Mouse (Mus musculus) B cell, adult 2 months (primary cell): Measurements from ENCODE around the gene Prss42.
A peak's percentile ranks its signal among the peaks of the same experiment; 100 is the strongest.

Experiments used
- DNase-seq, 2 experiments: peaks; one replicate each; pipeline ENCODE4 v3.0.0; 2022

Prss42 gene

DNA sequence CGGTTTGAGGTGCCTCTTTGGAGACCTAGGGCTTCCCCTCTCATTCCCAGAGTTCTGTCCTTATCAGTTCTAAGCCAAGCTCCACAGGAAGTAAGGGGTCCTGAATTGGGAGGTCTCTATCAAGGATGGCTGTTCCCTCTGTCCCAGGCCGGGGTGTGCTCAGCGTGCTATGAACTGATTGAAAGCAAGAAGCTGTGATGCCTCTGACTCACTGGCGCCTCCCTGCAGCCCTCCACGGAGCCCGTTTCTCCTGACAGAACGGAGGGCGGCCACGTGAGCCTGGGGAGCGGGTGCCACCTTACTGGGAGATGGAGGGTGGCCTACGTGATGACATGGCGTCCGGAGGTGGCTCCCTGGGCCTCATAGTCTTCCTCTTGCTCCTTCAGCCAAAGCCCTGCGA, at the start of gene Prss42:
Prss42 (plus strand) TSS at position 301 of the 400 bp plus-strand sequence.
- no peak for DNase-seq

DNA sequence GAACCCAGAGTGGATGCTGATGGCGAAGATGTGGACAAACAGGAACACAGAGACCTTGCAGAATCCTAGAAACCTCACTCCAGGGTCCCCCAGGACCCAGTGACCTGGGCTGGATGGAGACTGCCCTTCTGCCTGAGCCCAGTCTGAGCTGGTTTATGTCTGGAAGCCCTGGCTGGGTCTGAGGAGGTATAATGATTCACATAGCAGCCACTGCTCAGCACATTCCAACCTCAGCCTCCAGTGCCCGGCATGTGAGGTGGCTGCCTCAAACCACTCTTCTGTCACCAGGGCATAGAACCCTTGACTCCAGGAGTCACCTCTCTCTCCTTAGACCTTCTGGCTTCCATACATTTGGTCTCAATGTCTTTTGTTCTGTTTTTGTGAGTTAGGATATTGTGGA, 49.5 kb upstream of the Prss42 start:
- no peak for DNase-seq

DNA sequence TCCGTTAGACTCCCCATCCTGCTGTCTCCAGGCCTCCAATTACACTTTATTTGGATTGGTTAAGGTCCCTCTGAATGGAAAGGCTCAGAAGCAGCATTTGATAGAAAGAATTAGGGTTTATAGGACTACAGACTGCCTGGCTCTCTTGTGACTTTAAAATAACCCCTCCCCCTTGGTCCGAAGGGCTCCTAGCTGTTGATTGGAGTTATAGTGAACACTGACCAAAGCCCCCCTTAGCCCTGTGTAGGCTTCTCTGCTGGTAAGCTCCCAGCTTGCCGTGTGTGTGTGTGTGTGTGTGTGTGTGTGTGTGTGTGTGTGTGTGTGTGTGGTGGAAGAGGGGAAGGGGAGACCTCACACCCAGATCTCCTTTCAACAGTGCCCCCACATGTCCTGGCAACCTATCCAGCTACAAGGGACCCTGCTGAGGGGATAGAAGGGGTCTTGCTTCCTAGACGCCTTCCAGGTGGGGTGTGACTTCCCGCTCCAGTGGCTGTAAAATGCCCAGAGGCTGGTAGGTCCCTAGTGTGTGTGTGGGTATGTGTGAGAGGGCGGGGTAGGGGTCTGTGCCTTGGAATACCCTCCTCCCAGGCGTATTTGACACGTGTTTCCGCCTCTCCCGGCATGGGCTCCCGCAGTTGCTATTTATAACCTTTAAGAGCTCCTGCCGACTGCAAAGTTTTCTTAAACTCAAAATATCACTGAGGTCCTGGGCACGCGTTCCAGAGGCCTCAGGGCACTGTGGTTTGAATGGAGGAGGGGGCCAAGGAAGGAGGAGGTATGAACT, 47.4 kb upstream of the Prss42 start:
- no peak for DNase-seq

DNA sequence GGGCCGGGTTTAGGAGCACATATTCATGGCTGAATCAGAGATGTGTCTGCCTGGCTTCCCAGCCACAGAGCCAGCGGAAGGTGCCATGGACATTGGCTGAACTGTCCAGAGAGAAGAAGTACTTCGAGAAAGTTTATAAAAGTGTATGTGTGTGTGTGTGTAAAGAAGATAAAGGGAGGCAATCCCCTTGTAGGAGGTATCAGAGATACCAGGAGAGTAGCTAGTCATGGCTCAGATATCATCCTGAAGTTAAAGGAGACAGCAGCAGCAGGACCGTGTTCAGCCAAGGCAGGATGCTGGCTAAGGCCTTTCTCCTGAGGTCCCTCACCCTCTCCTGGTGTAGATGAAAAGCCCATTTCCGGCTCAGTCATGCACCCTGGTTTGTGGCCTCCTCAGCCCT, 46.6 kb upstream of the Prss42 start:
- DNase-seq = no peak

DNA sequence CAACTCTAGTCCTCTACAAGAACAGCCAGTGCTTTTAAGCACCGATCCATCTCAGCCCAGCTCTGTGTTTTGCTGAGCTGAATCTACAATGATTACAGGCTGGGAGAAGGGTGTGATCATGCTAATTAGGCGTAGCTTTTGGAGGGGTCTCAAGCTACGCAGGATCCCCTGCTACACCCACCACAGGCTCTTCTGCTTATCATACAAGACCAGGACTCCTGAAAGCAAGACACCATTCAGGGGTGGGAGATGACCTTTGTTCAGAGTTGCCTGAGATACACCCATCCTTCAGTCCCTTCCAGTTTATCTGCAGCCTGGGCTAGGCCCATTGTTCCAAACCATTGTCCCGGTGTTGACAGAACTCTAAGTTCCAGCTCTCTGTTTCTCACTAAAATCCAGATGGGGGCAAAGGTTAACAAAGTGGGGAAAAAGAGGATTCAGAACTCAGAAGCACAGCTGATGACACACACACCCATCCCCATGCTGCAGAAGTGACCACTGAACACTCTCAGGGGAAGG, 45.0 kb upstream of the Prss42 start:
- no peak for DNase-seq

DNA sequence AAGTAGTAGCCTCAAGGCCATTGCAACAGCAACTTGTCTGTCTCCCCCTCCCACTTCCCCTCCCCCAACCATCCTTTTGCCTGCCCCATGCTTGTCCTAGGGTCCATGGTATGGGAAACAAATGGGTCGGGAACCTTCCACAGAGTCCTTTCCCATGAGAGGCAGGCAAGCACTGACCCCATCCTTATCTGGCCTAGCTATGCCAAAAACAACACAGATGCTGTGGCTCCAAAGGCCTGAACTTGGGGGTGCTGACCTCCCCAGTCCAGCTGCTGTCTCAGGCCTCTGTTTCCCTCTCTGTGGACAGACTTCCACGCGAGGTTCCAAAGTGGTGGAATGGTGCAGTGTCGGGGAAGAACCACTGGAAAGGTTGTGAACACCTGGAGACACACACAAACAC, 44.2 kb upstream of the Prss42 start:
- no peak for DNase-seq

DNA sequence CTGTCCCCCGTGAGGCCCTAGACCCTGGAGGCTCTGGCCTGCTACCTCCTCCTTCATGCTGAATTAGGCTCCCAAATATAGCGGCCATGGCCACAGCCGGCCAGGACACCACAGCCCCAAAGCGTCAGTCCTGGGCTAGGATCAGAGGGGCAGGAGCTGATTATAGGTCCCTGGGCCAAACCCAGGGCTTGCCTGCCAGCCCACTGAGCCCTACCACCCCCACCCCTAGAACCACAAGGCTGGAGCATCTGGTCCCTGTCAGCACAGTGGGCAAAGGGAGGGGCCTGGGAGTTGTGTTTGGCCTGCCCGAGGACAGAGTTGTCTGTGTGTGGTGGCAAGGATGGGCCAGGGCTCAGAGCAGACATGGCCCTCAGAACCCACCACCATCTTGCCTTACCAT, 40.1 kb upstream of the Prss42 start:
- no peak for DNase-seq

DNA sequence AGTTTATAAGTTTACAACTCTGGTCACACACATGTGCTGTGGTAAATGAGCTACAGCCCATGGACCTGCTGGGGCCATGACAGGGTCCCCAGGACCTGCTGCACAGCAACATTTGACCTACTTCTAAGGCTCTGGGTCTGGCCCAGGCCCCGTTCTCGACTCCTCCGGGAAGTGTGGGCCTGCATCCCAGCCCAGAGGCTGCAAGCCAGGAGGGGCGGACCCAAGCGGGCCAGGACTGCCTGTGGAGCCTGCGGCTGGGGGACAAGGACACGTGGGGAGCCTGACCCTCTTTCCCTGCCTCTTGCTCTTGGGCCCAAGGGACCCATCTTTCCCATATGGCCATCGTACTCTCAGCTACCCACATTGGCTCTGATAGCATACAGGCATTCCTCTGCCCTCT, 39.4 kb upstream of the Prss42 start:
- no peak for DNase-seq

DNA sequence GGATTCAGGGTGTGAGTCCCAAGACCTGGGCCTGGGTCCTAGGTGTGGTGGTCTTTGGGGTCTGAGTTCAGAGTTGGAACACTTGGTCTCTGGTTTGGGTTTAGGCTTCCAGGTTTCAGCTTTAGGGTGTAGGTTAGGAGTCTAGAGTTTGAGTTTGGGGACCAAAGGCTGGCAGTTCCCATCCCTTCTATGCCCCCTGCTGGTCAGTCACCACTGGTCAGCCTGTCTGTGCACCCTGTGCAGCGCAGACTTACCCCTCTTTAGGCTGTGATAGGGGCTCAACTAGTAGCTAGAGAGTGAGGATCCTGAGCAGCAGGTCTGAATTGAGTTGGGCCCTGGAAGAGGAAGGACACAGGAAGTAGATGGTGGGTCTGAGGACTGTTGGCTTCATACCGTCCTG, 38.7 kb upstream of the Prss42 start:
- DNase-seq = peak; percentile 37 to 52

DNA sequence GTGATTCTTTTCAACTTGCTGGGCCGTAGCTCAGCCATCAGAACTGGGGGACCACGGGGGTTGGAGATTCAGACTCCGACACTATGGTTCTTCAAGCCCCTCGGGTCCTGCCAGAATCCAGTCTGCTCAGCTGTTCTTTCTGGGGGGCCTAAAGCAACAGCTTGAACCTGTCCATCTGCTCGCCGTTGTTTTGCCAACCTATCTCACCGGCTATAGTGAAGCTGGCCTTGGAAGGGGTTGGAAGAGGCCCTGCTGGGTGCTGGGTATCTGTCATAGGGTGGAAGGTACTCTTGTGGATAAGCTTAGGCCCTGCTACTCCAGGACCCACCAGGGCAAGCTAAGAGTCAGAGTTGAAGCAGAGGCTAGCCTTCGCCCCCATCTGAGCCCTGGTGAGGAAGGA, 37.1 kb upstream of the Prss42 start:
- DNase-seq = no peak

DNA sequence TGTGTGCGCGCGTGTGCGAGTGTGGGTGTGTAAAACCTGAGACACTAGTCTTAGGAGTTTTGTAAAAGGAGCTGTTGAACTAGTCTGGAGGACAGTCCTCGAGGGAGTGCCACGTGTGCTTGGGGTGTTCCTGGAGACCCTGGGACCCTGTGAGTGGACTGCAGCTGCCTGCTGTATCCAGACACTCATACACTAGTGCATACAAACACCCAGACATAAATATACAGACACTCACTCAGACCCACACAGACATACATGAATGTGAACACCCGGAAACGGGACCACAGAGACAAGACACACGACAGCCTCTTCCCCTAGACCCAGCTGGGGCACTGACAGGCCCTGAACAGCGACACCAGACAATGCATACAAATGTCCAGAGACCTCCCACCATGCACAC, 35.2 kb upstream of the Prss42 start:
- DNase-seq = no peak

DNA sequence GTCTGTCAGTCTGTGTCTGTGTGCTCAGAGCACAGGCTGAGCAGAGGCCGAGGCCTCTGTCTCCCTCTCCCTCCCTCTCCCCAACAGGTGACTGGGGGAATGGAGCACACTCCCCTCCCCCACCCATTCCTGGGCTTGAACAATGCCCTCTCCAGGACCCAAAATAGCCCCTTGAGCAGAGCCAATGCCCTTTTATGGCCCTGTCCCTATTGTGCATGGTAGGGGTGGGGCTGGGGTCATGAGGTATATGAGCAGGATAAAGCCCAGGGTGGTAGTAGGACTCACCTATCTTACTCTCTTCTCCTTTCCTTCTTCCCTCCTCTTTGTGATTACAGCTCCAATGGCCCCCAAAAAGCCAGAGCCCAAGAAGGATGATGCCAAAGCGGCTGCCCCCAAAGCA, 34.6 kb upstream of the Prss42 start:
- DNase-seq = no peak

DNA sequence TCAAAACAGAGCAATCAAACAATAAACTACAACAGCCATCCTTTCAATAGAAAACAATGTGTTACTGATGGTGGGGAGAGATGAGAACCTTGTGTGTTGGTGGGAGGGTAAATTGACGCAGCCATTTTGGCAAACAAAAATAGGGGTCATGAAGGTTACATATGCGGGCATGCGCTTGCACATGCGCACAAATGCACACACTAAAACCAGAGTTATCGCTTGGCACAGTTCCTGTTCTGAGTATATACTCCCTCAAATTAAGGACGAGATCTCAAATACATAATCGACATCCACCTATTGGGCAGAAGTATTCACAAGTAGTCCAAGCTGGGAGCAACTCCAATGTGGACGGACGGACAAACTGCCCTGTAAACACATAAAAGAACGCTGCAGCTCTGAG, 25.6 kb upstream of the Prss42 start:
- no peak for DNase-seq

DNA sequence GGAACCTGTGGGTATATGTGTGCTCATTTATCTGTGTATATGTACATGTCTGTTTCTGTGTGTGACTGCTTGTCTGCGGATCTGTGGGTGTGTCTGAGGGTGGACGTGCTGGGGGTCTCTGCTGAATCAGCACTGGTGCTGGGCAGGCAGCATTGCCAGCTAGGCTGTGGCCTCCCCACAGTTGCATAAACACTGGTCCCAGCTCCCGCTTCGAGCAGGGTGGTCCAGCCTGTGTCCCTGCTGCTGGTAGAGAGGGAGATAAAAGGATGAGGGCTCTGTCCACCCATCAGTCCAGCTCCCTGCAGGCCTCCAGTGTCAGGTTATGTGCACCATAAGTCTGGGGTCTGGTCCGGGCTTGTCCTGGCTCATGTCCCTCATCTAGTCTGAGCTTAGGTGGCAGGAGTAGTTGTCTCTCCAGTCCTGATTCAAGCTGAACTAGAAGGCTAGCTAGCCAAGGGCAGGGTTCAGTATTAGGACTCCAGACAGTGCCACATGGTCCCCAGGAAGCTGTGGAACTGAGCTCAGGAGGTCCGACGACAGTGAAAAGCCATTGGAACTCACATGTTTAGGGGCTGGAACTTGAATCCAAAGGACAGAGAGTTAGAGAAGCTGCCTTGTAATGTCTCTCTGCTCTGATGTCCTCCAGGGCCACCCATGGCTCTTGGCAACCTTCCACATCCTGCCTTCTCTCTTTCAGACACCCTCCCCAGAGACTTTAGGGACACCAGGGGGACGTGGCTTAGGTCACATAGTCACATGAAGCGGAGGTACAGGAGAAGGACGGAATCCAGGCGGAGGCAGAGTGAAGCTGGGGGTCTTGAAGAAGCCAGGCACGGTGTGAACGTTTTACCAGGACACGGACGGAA, 23.3 kb upstream of the Prss42 start:
- no peak for DNase-seq

DNA sequence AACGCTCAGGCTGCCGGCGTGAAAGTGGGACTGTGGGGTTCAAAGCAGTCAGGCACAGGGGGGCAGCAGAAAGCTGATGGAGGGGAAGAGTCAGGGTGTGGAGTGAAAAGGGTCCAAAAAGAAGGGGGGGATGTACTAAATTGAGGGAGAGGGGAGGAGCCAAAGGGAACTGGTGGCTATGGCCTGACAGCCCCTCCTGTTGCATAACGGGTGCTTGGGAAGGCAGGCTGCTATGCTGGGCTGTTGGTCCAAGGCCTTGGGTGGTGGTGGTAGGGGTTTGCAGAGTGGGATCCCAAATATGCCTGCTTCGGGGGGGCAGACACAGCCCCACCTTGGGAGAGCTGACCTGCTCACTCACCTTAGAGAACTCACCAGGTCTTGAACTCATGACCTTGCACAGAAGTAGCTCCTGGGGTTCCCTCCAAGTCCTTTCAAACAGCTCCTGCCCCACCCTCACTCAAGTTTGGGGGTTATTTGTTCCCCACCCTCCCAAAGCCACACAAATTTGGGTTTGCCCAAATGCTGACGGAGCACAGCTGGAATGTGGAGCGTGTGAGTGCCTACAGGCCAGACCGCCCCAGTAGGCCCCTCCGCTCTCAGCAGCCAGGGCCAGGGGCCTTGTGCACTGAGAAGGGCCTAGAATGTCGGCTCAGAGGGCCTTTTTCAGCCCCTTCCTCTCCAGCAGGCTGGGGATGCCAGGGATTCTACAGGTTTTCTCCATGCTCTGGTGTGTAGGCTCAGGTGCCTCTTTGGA, 22.5 kb upstream of the Prss42 start:
- DNase-seq = no peak

DNA sequence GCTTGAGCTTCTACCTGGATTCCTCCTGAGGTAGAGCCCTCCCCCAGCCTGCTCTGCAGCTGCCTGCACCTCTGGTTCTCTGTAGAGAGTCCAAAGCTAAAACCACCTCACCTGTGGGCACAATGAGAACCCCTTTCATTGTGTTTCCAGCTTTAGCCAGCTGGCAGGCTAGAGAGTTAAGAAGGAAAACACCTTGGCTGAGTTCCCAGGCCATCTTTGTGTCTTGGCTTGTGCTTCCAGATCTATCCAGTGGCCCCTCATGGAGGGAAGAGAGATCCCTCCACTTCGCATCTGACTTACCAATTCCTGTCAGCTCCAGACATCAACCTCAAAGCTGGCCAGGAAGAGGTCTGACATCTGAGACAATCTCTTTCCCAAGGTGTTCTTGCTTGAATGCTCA, 19.9 kb upstream of the Prss42 start:
- DNase-seq = no peak

DNA sequence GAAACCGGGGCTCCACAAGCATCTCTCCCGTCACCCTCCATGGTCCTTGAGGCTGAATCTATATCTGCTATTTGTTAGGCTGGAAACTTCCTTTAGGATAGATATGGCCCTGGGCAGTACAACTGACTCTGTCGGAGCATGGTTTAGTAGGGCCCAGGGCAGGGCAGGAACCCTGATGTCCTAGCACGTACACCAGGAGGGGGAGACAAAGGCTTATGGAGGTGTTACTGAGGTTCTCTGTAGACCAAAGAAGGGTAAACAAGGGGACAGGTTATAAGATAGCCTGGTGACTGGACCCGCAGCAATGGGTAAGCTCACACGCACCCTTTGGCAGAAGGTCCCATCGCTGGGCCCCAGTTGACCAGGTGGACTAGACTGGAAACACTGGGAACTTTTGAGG, 19.4 kb upstream of the Prss42 start:
- DNase-seq = no peak

DNA sequence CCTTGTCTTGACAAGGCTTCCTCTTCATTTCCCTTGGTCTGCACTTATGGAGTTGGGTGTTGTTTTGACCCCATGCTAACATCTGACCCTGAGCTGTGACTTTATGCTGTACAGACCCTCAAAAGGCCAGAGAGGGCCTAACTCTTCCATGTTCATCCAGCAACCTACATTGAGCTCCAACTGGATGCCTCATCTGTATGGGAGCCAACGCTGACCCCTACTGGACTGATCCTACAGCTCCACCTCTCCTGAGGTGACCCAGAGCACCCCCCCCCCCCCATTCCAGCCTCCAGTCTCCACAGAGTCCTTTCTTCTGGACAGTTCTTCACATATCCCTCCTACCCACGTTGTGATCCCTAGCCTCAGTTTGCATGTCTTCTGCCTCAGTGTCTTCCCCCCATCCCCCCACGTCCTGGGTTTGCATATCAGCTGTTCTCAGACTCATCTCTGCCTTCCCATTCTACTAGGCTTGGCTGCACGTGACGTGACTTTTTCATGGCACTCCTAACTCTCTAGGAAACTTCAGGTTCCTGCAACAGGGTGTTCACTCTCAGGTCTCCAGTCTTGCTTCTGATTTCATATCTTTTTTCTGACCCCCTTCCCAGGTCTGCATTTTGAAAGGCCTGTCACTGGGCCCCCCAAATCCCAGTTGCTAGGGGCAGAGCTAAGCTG, 18.6 kb upstream of the Prss42 start:
- no peak for DNase-seq

DNA sequence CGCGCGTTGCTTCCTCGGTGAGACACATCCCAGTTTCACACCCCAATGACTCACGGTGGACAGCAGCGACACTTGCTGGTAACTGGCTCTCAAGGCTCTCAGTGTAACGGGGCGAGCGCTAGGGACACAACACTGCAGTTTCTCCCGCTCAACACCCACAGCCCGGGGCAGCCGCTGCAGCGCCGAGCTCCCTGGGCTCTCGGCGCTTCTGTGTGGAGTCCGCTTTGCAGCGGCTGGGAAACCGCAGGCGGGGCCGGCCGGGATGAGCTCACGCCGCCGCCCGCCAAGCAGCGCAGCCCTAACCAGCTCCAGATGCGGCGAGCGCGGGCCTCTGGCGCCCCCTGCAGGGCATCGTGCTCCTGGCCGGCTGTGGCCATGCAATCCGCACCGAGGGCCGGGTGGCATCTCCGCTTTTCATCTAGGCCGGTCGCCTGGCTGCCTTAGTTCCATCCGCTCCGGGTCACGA, 16.7 kb upstream of the Prss42 start:
- DNase-seq = peak; percentile 94 to 95

DNA sequence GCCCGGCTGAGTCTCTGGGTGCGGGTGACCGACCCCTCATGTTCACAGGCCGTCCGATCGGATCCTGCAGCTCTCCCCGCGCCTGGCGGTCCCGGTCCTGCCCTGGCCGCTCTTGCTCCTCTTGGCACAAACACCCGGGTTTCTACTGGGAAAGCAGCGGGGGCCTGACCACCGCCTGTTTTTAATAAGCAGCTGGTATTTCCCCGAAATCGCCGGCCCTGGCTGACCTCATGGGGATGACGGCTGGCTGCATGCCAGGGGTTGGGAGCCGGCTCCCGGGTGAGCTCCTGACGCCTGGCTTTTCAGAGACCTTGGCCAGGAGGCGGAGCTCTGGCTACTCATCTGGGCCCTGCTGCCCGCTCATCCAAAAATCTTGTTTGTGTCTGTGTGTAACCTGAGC, 16.2 kb upstream of the Prss42 start:
- no peak for DNase-seq

DNA sequence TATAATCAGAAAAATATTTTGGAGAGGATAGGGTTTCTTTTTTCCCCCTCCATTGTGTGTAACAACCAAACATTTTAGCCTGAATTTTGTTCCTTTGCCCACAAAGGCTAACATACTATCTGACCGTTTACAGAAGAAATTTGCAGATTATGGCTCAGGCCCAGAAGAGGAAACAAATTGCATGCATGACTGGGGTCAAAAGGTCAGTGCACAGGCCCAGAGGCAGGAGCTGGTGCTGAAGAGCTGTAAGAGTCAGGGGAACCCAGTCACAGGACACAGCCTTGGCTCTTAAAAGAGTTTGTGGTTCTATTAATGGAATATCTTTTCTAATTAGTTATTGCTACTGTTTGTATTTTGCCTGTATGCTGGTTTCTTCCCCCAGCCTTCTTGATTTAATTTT, 14.4 kb upstream of the Prss42 start:
- no peak for DNase-seq

DNA sequence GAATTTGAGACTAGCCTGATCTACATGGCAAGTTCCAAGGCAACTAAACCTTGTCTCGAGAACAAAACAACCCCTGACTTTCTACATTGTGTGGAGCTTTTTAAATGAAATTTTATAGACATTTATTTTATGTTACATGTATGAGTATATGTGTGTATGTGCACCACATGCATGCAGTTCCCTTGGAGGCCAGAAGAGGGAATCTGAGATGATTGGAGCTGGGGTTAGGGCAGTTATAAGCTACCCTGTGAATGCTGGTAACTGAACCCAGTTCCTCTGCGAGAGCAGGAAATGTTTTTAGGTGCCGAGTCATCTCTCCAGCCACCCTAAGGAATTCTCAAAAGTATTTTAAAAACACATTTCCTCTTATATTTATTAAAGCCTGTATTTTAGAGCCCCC, 9.8 kb upstream of the Prss42 start:
- DNase-seq = no peak

DNA sequence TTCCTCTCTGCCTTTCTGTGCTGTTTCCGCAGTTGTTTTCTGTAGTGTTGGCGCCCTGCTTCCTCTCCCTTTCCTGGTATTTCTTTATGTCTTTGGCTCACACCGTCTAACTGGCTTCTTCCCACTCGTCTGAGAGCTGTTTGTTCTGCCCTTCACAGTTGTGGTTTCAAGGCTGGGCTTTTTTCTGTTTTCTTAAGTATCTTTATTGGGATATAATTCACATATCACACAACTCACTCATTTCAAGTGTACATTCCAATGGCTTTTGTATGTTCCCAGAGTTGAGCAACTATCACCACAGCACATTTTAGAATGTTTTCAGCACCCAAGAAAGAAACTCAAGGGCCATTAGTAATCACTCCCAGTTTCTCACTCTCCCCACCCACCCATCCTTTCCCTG, 7.5 kb upstream of the Prss42 start:
- no peak for DNase-seq
